8 mouse cellular contexts compared by ENCODE assay signal in the genomic region with DNA sequence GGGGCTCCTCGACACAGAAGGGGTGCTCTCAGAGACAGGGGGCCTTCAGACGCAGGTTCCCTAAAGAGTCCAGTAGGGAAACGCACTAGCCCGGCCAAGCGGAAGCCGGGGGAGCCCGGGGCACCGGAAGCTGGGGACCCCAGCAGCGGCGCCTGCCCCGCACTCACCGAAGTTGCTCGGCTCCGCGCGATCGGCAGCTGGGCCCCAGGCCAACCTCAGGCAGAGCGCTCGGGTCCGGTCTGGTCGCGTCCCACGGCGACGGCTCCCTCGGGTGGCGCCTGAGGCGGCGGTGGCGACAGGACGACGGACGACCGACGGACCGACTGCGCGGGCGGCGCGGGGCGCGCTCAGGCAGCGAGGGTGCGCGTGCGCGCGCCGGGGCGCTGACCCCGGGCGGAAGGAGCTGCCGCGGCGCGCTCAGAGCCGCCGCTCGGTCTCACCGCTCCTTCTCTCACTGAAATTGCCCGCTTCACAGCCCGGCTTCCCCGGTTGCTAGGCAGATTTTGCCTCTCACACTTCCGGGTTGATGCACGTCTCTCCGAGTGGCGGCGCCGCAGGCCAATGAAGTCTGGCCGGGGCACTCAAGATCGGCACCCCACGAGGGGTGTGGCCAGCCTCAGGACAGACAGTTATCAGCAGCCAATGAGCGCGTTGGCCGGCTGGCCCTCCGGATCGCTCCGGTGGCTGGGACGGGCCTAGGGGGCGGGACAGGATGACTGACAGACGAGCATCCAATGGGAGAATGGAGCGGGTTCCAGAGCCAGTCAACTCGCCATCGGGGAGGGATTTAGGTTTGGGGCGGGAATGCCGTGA. TPM values are rescaled to one million over a fixed set of nuclear protein-coding genes. Genes with fewer than 3 reads are reported as not detected.
DNase-seq lines count a peak whose midpoint lies in the region; ATAC-seq lines count a peak whose summit lies in the region.

A gene (minus strand): TSS at position 609 of the 813 bp plus-strand sequence.

- H3K9ac ChIP-seq in hindbrain, embryonic 12.5 days: peak within 1 kb of the TSS; percentile 70

- H3K36me3 ChIP-seq in hindbrain, embryonic 12.5 days: peaks cover 6% of the 10 kb centered on the region; the same call in 1 of the 2 replicates

- H3K9me3 ChIP-seq in hindbrain, embryonic 12.5 days (replicated peaks): no peaks in the 10 kb centered on the region

- DNase-seq in NIH3T3 (ENCODE audit: low read depth): peak; percentile 100
- DNase-seq in cerebellum, postnatal 10 days: peak; percentile 100
- peak; percentile 100 for DNase-seq in frontal cortex, postnatal 10 days (ENCODE audit: low spot score in 2 of 2)
- DNase-seq in layer of hippocampus, postnatal 14 days (ENCODE audit: low spot score in 2 of 2): peak; percentile 100
- DNase-seq in lung, postnatal 14 days: peak; percentile 100
- peak; percentile 98 for DNase-seq in retina, adult 2 months (ENCODE audit: low read depth, low spot score)
- peak; percentile 99 to 100 for DNase-seq in thymus, postnatal 36 days

- H3K4me1 ChIP-seq in hindbrain, embryonic 12.5 days: peaks cover 12% of the 10 kb centered on the region

- WGBS in hindbrain, embryonic 12.5 days: under 1% methylated on average over 78 of the region's 87 CpGs

- H3K4me3 ChIP-seq in hindbrain, embryonic 12.5 days: peak within 1 kb of the TSS; percentile 96

- peak within 1 kb of the TSS; percentile 89 for H3K4me2 ChIP-seq in hindbrain, embryonic 12.5 days (replicated peaks)

- ATAC-seq in hindbrain, embryonic 12.5 days (ENCODE audit: low FRiP score): peak; percentile 100

- no peaks in the 10 kb centered on the region for H3K27me3 ChIP-seq in hindbrain, embryonic 12.5 days

- H3K27ac ChIP-seq in hindbrain, embryonic 12.5 days: peak within 1 kb of the TSS; percentile 91

RNA-seq across cellular contexts. Expression of the gene that starts here (rescaled TPM):
- polyA plus RNA-seq in hindbrain, embryonic 12.5 days (2016; fragmentation: Nextera tagmentation; extraction: Ambion mirVana): 53.1 and 54.8 TPM in 2 replicates
- total RNA-seq in layer of hippocampus, postnatal 14 days (2021): 10 to 100 TPM; 30.7 to 38.7 TPM

Comparison
In these comparisons a context has a peak if more than half of its experiments do, and no peak if none do; other contexts are left out.
1. Peak in every context shown above with its lines: DNase-seq, ATAC-seq, H3K4me3 ChIP-seq and H3K27ac ChIP-seq.